ENCODE assay signal across 8 mouse cellular contexts in genomic region chr7:132803962-132804361, GRCm38 (mm10). TPM values are rescaled to one million over a fixed set of nuclear protein-coding genes. Genes with fewer than 3 reads are reported as not detected.
DNase-seq lines count a peak whose midpoint lies in the region; ATAC-seq and TF ChIP-seq lines count a peak whose summit lies in the region.

No protein-coding gene starts in this region.

- no peaks in the 10 kb centered on the region for H3K27me3 ChIP-seq in spleen, adult 2 months (ENCODE audit: control insufficient read depth, insufficient read depth, low read length)
- no peaks in the 10 kb centered on the region for H3K27me3 ChIP-seq in hindbrain, embryonic 12.5 days
- no peaks in the 10 kb centered on the region for H3K27me3 ChIP-seq in hindbrain, embryonic 14.5 days (ENCODE audit: control insufficient read depth, insufficient read depth, low read length)

- no peak for TF ChIP-seq CTCF in spleen, adult 2 months (IDR thresholded peaks at IDR 0.05; ENCODE audit: extremely low read depth, insufficient read depth, insufficient read length, insufficient replicate concordance)

- no peaks in the 10 kb centered on the region for H3K9me3 ChIP-seq in hindbrain, embryonic 12.5 days (replicated peaks)
- H3K9me3 ChIP-seq in hindbrain, embryonic 14.5 days (ENCODE audit: control insufficient read depth, low read length) = no peaks in the 10 kb centered on the region

- H3K9ac ChIP-seq in hindbrain, embryonic 12.5 days = no peak overlapping the region
- H3K9ac ChIP-seq in hindbrain, embryonic 14.5 days = no peak overlapping the region

- peak overlapping the region; percentile 39; the same call in 1 of the 2 replicates for H3K27ac ChIP-seq in spleen, adult 2 months (ENCODE audit: insufficient read depth, low read length)
- H3K27ac ChIP-seq in hindbrain, embryonic 12.5 days = no peak overlapping the region
- no peak overlapping the region for H3K27ac ChIP-seq in hindbrain, embryonic 14.5 days

- H3K4me3 ChIP-seq in spleen, adult 2 months (ENCODE audit: extremely low read depth, insufficient read depth, insufficient read length) = no peak overlapping the region
- H3K4me3 ChIP-seq in hindbrain, embryonic 12.5 days = no peak overlapping the region
- H3K4me3 ChIP-seq in hindbrain, embryonic 14.5 days (replicated peaks; ENCODE audit: low read length) = no peak overlapping the region

- no peak overlapping the region for H3K4me2 ChIP-seq in hindbrain, embryonic 12.5 days (replicated peaks)
- H3K4me2 ChIP-seq in hindbrain, embryonic 14.5 days (replicated peaks) = no peak overlapping the region

- H3K36me3 ChIP-seq in spleen, adult 2 months (ENCODE audit: control insufficient read depth, insufficient read depth, low read length) = no peaks in the 10 kb centered on the region
- H3K36me3 ChIP-seq in hindbrain, embryonic 12.5 days = no peaks in the 10 kb centered on the region
- H3K36me3 ChIP-seq in hindbrain, embryonic 14.5 days (replicated peaks; ENCODE audit: control insufficient read depth, insufficient read depth) = no peaks in the 10 kb centered on the region

- ATAC-seq in hindbrain, embryonic 12.5 days (ENCODE audit: low FRiP score) = no peak
- ATAC-seq in hindbrain, embryonic 14.5 days (ENCODE audit: low FRiP score) = no peak

- TF ChIP-seq POLR2A in spleen, adult 2 months (IDR thresholded peaks at IDR 0.05; ENCODE audit: low read depth, low read length) = no peak

- DNase-seq in adrenal gland, adult 2 months = peak; percentile 66
- DNase-seq in adrenal gland, postnatal 4 days (ENCODE audit: low spot score in 2 of 2) = no peak
- DNase-seq in spleen, adult 2 months (ENCODE audit: low read depth in 1 of 2, low spot score in 2 of 2) = peak in 1 of 2 experiments; percentile 34
- DNase-seq in spleen, adult 12 weeks (ENCODE audit: low spot score) = no peak
- peak; percentile 63 for DNase-seq in kidney, postnatal 10 days
- peak; percentile 62 to 71 for DNase-seq in spleen, postnatal 36 days (ENCODE audit: low spot score in 2 of 2)
- DNase-seq in hindbrain, embryonic 14.5 days (ENCODE audit: low spot score) = no peak

- 32% methylated on average over 3 of the region's 3 CpGs for WGBS in spleen, adult 2 months
- 79% methylated on average over 3 of the region's 3 CpGs for WGBS in hindbrain, embryonic 12.5 days
- 76% methylated on average over 3 of the region's 3 CpGs for WGBS in hindbrain, embryonic 14.5 days

- H3K4me1 ChIP-seq in spleen, adult 2 months (ENCODE audit: control insufficient read depth, insufficient read depth, insufficient read length) = peaks cover 50% of the 10 kb centered on the region; the same call in 1 of the 2 replicates
- H3K4me1 ChIP-seq in hindbrain, embryonic 12.5 days = peaks cover 52% of the 10 kb centered on the region
- peaks cover 33% of the 10 kb centered on the region for H3K4me1 ChIP-seq in hindbrain, embryonic 14.5 days (replicated peaks; ENCODE audit: control insufficient read depth, insufficient read depth, low read length)

RNA-seq across cellular contexts. Expression of gene Fam53b, which starts 9.7 kb away (rescaled TPM):
- 10 to 100 TPM; 61.1 to 69.5 TPM for total RNA-seq in adrenal gland, adult 2 months (2021)
- polyA plus RNA-seq in adrenal gland, adult 2 months (2012; rRNA removed) = 97.5 and 140 TPM in 2 replicates
- 10 to 100 TPM; 69.7 to 74.4 TPM for total RNA-seq in adrenal gland, postnatal 4 days (2021)
- 52.4 and 63.2 TPM in 2 replicates for polyA plus RNA-seq in spleen, adult 2 months (2012; rRNA removed)
- polyA plus RNA-seq in hindbrain, embryonic 12.5 days (2016; fragmentation: Nextera tagmentation; extraction: Ambion mirVana) = 22.7 and 25.3 TPM in 2 replicates
- 13.3 and 16.6 TPM in 2 replicates for polyA plus RNA-seq in hindbrain, embryonic 14.5 days (2014; fragmentation: Nextera tagmentation; extraction: Ambion mirVana)

RNA-seq across cellular contexts. Expression of gene Eef1akmt2, which starts 48.5 kb away (rescaled TPM):
- total RNA-seq in adrenal gland, adult 2 months (2021) = 10 to 100 TPM; 19.5 to 27.9 TPM
- polyA plus RNA-seq in adrenal gland, adult 2 months (2012; rRNA removed) = 4.3 and 5.1 TPM in 2 replicates
- 10 to 100 TPM; 36.0 to 36.2 TPM for total RNA-seq in adrenal gland, postnatal 4 days (2021)
- 3.3 and 4.6 TPM in 2 replicates for polyA plus RNA-seq in spleen, adult 2 months (2012; rRNA removed)
- polyA plus RNA-seq in hindbrain, embryonic 12.5 days (2016; fragmentation: Nextera tagmentation; extraction: Ambion mirVana) = 75.0 and 87.3 TPM in 2 replicates
- polyA plus RNA-seq in hindbrain, embryonic 14.5 days (2014; fragmentation: Nextera tagmentation; extraction: Ambion mirVana) = 85.1 and 86.7 TPM in 2 replicates

RNA-seq across cellular contexts. Expression of gene Abraxas2, which starts 55.1 kb away (rescaled TPM):
- total RNA-seq in adrenal gland, adult 2 months (2021) = 10 to 100 TPM; 29.3 to 44.1 TPM
- polyA plus RNA-seq in adrenal gland, adult 2 months (2012; rRNA removed) = 5.8 and 8.3 TPM in 2 replicates
- 10 to 100 TPM; 39.4 to 42.2 TPM for total RNA-seq in adrenal gland, postnatal 4 days (2021)
- polyA plus RNA-seq in spleen, adult 2 months (2012; rRNA removed) = 7.1 and 7.2 TPM in 2 replicates
- polyA plus RNA-seq in hindbrain, embryonic 12.5 days (2016; fragmentation: Nextera tagmentation; extraction: Ambion mirVana) = 35.8 and 36.2 TPM in 2 replicates
- polyA plus RNA-seq in hindbrain, embryonic 14.5 days (2014; fragmentation: Nextera tagmentation; extraction: Ambion mirVana) = 36.4 and 44.9 TPM in 2 replicates

Comparison
In these comparisons a context has a peak if more than half of its experiments do, and no peak if none do; other contexts are left out.
1. DNase-seq: peak in adrenal gland, adult 2 months (single experiment), kidney, postnatal 10 days (single experiment) and spleen, postnatal 36 days (2 of 2); none in adrenal gland, postnatal 4 days (0 of 2), spleen, adult 12 weeks (single experiment) and hindbrain, embryonic 14.5 days (single experiment).
2. RNA of gene Eef1akmt2, which starts 48.5 kb away (polyA plus RNA-seq): 85.1 to 86.7 TPM in hindbrain, embryonic 14.5 days and 75.0 to 87.3 TPM in hindbrain, embryonic 12.5 days; 4.3 to 5.1 TPM in adrenal gland, adult 2 months and 3.3 to 4.6 TPM in spleen, adult 2 months; every median in the first group is over 10 times any median in the second.